Mouse (Mus musculus): Measurements from ENCODE around the gene Mylk. TPM values are rescaled to one million over a fixed set of nuclear protein-coding genes. Genes with fewer than 3 reads are reported as not detected.
A peak's percentile ranks its signal among the peaks of the same experiment; 100 is the strongest.

The Mylk gene
- total RNA-seq, 2 experiments from 2014 or later = 13.6 to 14.8 TPM

DNA sequence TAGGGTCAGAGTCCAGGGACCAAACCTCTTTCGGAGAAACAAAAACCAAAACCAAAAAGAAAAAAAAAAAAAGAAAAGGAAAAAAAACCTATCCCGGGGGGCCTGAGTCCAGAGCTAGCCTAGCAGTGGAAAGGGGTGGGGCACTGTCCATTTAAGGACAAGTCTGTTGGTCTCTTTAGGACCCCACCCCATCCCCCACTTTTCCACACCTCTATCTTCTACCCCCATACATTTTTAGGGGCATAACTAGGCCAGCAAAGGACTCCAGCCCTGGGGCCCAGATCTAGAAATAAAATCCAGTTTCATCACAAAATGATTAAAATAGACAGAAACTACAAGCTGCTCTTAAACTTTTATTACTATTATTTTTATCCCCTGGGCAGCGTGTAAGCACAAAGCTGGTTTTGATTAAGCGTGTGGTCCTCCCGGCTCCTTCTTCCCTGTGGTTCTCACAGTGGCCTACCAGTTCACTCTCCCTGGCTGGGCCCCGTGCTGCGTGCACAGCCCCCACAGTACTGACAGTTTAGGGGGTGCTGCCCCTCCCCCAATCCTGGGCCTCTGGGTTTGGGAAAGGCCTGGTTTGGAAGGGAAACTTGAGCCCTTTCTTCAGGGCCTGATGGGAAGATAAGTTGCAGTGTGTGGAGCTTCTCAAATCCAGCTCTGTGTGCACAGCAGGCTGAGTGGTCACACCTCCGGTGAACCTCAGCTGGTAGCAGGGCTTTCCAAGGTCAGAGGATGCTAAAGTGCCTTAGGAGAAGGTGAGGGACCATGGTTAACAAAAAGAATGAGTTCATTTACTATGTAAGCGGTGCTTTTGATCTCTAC is 190.7 kb downstream of the Mylk start:
- no peak for DNase-seq (ENCODE audit: extremely low spot score in 1 of 2, low spot score in 1 of 2)

DNA sequence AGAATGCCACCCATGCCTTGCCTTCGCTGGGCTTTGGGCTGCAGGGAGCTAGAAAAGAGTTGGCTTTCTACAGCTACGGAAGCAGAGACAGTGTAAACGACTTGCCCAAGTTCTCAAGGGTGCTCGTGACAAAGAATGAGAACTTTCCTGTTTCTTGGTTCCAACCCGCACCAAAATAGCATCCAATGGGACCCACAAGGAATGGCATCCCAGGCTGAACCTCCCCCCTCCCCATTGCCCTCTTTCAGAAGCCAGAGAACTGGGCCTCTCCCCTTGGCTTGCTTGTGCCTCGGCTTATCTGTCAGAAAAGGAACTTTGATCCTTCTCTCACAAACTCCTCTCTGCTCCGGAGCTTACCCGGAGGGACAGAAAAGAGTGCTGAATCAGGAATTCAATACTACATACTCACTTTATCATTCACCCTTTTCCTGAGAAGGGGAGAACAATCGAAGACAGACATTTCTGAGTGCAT is 191.4 kb downstream of the Mylk start:
- no peak for DNase-seq (ENCODE audit: extremely low spot score in 1 of 2, low spot score in 1 of 2)

DNA sequence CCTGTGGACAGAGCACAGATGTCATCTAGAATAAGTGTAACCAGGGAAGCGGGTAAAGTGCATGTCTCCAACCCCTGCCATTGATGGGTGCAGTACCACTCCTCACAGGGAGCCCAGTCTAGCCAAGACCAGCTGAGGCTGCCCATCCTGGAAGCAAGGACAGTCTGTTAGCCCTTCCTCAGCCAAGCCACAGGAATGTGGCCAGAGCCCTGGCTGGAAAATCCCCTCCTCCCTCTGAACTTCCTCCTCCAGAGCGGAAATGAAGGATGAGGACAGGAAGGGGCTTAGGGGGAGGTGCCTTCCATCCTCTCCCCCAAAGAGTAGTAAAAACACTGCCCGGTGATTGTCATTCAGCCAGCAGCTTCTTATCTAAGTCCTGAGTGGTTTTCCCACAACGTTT is 192.6 kb downstream of the Mylk start:
- DNase-seq (ENCODE audit: extremely low spot score in 1 of 2, low spot score in 1 of 2) = no peak

DNA sequence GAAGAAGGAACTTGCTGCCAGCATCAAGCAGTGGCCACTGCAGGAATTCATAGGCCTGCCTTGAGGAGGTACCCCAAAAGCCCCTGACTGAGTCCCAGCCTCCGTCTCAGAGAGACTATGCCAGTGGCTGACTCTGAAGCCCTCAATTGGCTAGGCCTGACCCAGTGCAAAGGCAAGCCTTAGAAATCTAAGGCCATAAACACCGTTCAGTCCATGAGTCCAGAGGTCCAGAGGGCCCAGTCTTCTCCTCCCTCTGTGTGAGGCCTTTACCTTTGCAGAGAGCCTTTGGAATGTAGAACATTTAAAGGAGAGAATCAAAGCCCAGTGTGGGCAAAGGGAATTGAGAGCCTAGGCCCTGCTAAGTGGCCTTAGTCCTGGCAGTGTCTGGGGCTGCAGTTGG is 193.2 kb downstream of the Mylk start:
- no peak for DNase-seq (ENCODE audit: extremely low spot score in 1 of 2, low spot score in 1 of 2)

DNA sequence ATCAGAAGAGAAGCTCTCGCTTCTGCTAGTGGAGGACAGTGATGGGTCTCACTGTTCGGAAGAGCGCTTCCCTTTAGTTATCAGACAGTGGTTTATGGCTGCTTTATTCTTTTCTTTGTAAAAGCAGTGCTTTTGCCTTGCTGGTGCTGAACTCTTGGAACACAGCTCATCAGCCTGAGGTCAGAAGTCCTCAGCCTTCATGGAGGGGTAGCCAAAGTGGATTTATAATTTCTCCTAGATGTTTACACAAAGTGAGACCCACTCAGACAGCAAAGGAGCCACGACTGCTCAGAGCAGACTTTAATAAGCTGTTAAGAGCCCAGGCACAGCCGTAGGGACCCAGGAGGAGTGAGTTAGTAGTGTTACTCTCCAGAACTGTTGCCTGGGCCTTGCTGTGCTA is 194.9 kb downstream of the Mylk start:
- DNase-seq (ENCODE audit: extremely low spot score in 1 of 2, low spot score in 1 of 2) = no peak

DNA sequence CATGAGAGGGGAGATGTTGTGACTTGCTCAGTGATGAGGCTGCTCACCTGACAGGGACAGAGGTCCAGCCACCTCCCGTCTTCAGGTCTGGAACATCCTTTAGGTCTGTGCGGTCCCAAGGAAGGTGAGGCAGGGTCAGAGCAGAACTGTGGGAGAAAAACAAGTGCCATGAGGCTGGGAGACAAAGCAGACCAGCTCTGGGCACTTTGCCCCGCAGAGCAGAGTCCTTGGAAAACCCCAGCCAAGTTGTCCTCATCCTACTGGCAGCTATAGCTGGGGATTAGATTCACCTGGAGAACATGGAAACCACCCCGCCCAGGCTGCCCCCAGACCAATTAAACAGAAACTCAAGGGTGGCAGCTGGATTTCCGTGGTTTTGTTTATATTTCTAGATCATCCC is 195.4 kb downstream of the Mylk start:
- no peak for DNase-seq (ENCODE audit: extremely low spot score in 1 of 2, low spot score in 1 of 2)

DNA sequence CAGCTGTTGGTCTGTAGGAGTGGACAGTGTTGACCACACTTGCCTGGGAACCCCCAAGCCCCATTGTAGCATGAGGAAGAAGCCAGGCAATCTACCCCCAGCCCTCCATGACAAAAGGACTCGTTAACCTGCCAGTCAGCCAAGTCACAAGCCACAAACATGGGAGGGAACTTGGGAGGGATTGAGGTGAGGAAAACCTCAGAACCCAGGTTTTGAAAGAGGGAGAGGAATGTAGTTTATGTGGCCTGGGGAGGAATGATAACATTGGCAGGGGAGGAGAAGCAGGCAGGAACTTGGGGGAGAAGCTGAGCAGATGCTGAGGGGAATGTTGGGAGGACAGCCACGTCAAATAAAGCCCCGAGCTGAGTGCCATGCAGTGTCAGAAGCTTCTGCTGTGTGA is 196.9 kb downstream of the Mylk start:
- DNase-seq (ENCODE audit: extremely low spot score in 1 of 2, low spot score in 1 of 2) = no peak

DNA sequence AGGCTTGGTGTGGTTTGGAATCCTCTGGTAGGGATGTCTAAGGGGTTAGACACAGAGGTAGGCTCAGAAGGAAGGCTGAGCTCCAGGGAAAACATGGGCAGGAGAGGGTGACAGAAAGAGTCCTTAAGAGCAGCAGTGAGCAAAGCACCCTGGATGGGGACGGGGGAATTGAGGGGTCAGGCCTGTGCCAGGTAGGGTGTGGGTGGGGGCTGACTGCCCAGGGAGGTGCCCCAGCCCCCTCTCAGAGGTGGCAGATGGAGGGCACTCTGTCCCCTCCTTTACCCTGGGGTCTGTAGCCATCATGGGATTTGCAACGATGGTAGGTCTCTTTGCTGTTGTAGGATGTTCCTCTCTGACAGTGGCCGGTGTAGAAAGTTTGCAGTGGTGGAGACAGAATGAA is 201.3 kb downstream of the Mylk start:
- DNase-seq (ENCODE audit: extremely low spot score in 1 of 2, low spot score in 1 of 2) = no peak

DNA sequence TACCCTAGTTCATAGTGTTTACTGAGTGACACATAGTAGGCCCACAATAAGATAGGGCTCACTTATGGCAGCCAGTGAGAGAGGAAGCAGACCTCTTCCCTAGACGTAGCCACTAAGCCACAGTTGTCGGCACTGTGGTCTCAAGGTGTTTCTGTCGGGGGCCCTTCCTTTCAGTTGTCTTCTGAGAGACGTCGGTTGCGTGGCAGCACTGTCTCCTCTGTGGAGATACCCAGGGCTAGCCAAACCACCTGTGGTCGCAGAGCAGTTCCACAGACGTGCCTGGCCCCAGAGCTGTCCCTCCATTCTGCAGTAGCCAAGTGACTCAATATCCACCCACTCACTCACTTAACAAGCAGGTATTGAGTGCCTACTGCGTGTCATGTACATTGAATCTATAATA is 205.9 kb downstream of the Mylk start:
- no peak for DNase-seq (ENCODE audit: extremely low spot score in 1 of 2, low spot score in 1 of 2)

DNA sequence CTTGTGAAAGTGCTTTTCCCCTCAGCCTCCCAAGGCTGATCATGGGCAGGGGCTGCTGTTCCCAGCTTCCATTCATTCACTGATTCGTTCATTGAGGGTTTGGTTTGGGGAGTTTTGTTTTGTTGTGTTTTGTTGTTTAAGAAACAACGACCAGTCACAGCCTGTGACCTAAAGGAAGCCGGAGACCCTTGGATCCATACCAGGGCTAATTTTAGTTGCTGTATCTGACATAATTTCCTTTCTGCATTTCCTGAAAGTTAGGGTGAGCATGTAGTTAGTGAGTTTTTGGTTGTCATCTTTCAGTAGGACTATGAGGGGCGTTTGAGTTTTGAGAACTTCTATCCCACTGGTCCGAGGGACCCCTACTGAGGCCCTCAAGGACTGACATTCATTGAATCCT is 207.2 kb downstream of the Mylk start:
- DNase-seq (ENCODE audit: extremely low spot score in 1 of 2, low spot score in 1 of 2) = no peak

DNA sequence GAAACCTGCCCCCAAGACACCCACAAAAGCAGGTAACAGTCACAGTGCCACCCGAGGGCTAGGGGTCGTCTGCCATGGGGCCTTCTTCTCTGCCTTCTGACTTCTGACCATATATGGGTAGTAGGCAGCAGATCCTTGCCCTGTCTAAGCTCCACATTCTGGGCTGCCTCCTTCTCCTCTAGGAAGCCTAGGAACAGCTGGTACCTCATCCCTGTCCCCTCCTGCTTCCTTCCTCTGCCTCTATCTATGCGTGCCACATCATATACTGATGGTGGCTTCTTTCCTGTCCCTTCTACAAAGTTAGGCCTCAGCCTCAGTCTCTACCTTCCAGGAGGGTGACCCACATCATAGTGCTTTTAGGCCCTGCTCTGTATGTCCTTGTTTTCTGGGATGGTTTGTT is 207.8 kb downstream of the Mylk start:
- DNase-seq (ENCODE audit: extremely low spot score in 1 of 2, low spot score in 1 of 2) = no peak

DNA sequence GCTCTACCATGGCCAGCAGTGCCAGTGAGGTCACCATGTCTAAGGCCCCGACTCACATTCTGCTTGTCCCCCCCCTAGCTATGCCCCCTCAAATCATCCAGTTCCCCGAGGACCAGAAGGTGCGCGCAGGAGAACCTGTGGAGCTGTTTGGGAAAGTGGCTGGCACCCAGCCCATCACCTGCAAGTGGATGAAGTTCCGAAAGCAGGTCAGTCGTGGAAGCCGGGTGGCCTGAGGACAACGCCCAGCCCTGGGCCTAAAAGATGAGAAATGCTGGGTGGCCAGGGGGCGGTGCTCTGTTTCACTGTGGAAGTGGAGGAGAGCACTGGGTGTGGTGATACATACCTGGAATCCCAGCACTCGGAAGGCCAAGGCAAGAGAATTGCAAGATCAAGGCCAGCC is 208.5 kb downstream of the Mylk start:
- DNase-seq (ENCODE audit: extremely low spot score in 1 of 2, low spot score in 1 of 2) = no peak

DNA sequence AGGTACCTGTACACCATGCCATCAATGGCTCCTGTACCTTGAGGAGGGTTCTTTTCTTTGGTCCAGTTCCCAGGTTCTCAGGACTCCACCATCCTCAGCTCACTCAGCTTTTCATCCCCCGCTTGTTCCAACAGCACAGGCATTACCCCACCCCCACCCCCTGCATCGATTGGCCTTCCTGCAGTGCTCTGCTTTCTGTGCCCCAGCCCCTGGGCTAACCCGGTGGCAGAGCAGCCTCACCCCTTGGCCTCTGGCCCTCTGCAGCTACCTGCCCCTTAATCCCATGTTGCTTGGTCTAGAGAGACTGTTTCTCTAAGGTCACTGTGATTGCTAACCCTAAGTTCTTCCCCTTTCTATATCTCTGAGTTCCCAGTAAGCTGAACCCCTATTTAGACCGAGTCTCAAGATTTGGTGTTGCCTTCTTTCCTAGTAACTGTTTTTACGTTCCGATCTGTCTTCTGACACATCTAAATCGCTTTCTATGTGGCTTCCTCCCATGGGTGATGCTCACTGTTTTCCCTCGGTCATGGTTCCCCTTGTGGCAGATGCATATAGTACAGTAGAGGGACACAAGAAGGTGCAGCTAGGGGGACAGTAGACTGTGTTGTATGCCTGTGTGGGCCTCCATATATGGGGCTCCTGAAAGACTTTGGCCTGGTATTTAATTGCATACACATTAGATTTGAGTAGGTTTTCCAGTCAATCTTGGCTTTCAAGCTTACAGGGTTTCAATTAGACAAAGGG is 212.6 kb downstream of the Mylk start:
- no peak for DNase-seq (ENCODE audit: extremely low spot score in 1 of 2, low spot score in 1 of 2)

DNA sequence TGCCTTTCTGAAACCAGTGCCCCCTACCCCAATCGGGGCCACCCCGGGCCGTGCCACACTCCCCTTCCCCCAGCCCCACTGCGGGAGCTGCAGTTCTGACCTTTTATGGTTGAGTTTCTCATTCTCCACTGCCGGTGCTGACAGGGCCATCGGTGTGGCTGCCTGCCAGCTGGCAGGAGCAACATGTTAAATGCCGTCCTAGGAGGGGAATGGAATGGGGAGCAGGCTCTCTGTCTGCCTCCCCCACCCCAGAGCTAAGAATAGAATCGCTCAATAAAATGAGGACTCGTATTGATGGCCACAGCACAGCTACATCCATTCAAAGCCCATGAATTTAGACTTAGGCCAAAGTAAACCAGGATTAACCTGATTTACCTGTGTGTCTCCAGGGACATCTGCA is 213.7 kb downstream of the Mylk start:
- no peak for DNase-seq (ENCODE audit: extremely low spot score in 1 of 2, low spot score in 1 of 2)

DNA sequence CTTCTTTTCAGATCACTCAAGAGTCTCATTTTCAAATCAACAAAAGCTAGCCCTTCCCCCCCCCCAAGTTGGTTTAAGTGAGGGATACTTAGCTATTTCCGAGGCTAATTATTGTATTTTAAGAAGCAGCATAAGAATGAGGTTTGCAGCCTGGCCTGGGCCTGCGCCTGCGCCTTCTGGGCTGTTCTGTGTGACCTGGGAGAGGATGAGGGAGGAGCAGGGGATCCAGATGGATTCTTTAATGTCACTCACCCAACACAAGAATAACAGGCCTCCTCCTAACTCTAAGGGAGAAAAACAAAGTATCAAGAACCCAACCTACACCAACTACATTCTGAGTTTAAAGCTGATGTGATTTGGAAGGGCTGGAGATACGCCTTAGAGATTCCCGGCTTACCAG is 214.3 kb downstream of the Mylk start:
- no peak for DNase-seq (ENCODE audit: extremely low spot score in 1 of 2, low spot score in 1 of 2)

DNA sequence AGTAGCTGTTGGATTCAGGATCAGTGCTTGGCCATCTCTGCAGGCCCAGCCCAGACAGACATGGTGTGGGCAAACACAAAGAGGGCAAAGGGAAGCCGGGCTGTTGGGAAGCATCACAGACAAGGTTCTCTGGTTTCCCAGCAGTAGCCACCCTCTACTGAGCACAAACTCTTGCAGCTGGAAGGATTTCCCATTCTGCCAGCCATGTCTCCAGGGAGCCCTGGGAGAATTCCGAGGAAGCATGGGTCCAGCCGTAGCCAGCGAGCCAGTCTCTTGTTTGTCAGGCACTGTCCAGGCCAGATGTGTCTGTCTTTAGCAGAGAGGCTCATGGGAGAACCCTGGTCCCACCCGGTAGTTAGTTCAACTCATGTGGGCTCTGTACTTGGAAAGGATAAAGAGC is 215.2 kb downstream of the Mylk start:
- no peak for DNase-seq (ENCODE audit: extremely low spot score in 1 of 2, low spot score in 1 of 2)

DNA sequence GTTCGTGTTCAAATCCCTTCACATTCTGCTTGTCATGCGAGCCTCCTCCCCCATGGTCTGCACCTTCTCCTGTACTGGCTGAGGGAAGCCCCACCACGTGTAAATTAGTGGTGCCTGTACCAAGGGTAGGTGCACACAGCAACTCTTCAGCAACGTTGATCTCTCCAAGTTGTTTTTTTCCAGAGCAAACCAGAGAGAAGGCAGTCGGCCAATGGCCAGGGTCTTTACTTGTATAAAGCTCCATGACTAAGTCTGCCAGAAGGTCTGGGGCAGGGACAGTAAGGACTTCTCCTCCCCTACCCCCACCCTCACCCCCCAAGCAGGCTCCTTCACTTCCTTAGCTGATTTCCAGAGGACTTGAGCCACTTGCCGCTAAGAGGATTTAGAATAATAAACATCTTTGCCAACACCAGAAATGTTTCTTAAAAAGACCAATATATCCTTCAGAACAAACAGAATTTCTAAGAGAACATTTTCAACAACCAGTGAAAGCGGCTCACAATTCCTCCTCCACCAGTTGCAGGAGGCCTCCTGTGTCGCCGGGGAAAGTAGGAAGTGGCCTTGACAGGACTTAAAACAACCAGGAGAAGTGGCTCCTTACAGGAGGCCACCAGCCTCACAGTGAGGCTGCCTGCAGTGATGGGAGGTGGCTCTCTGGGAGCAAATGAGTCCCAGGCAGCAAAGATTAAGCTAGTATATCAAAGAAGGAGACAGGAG is 216.0 kb downstream of the Mylk start:
- no peak for DNase-seq (ENCODE audit: extremely low spot score in 1 of 2, low spot score in 1 of 2)

DNA sequence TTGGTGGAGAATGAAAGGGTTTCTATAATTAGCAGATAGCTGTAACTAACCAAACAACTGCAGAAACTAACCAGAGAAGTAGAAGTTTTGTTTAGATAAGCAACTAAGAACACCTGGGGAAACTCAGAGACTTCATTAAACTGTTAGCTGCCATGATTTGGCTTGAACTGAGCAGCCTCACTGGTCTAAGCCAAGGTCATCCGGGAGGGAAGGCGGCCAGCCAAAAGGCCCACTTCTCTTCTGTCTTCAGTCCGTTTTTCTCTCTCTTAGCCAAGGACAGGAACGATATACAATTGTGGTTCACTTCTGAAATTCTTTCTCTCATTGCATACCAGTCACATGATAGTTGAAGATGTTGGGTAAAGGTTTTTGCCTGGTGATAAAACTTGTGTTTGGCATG is 217.3 kb downstream of the Mylk start:
- DNase-seq (ENCODE audit: extremely low spot score in 1 of 2, low spot score in 1 of 2) = no peak

DNA sequence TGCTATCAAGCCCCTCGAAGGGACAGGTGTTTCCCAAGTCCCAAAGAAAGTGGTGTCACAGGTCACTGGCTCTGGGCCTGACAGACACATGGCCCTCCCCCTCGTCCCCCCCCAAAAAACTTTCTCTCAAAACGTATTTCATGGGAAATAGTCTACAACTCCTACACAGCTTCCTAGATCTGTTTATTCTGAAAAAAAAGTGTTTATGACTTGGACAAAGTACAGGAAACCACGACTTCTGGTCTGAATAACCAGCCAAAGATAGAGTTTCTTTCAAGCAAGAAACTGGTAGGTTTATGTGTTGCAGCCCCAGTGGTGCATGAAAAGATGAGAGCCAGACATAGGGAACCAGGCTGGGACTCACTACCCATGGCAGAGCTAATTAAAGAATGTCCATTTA is 218.0 kb downstream of the Mylk start:
- DNase-seq (ENCODE audit: extremely low spot score in 1 of 2, low spot score in 1 of 2) = no peak

DNA sequence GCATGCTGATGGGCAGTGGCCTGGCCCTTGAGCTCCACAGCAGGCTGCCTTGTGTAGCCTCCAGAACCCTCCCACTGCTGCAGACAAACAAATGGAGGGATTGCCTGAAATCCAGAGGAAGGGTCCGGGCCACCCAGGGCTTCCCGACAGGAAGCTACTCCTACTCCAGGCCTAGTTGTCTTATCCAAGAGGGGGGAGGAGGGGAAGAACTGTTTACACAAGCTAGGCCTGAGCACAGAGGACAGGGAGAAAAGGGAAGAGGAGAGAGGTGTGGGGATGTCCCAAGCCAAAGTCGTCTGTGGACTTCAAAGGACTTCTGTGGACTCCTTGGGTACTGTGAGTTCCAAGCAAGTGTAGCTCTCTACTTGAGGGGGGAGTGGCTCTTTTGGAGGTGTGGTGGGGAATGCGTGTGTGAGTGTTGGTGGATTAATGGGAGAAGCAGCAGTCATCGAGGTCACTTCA is 221.6 kb downstream of the Mylk start:
- no peak for DNase-seq (ENCODE audit: extremely low spot score in 1 of 2, low spot score in 1 of 2)

DNA sequence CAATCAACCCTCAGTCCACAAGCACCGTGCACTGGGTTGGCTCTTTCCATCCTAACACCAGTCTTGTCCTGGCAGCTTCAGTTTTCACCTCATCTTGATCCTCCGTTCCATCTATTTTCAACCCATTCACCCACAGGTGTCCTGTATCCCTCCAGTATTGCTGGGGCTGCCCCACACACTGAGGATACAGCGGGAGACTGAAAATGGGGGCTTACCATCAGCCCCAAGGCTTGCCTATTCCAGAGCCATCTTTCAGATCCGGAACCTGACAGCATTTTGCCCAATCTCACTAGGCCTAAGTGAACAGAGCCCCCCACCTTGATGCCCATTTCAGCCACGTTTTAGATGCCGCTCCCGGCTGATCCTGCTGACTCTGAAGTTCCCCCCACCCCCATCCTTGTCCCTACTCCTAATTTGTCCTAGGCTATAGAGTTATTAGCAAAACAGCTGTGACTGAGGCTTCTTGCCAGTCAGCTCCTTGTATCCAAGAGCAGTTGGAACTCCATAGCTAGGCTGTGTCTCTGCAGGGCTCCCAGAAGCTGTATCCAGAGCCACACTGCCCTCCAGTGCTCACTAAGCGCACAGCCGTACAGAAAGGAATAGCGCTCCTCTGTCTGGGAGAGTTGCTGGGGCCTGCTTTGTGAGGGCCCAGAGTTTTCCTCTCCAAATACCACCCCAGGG is 222.2 kb downstream of the Mylk start:
- peak; percentile 64 to 67 for DNase-seq (ENCODE audit: extremely low spot score in 1 of 2, low spot score in 1 of 2)
